ENCODE assay signal across 23 mouse cellular contexts in genomic region chr16:7951616-7952015, GRCm38 (mm10).
DNase-seq lines count a peak whose midpoint lies in the region; ATAC-seq and TF ChIP-seq lines count a peak whose summit lies in the region.
"Had no signal": no experiment of that assay in that cellular context is flagged by ENCODE, and none has a peak within 500 bp of the region (broad histone marks: within the 10 kb centered on the region; RNA-seq: fewer than 3 reads in every experiment).

No protein-coding gene starts in this region.

- H3K4me2 ChIP-seq in myocyte (ENCODE audit: low read depth), result peak overlapping the region; percentile 35
- H3K4me2 ChIP-seq in forebrain, postnatal 0 days (ENCODE audit: low read depth), result no peak overlapping the region
- H3K4me2 ChIP-seq in kidney, embryonic 16.5 days (replicated peaks; ENCODE audit: low read depth, low read length), result no peak overlapping the region
- H3K4me2 ChIP-seq: embryonic facial prominence, embryonic 12.5 days; forebrain, embryonic 12.5 days had no signal

- no peak for ATAC-seq in forebrain, postnatal 0 days
- ATAC-seq in kidney, embryonic 16.5 days (ENCODE audit: low FRiP score, low TSS enrichment), result no peak
- ATAC-seq: activated CD4-positive, CD25-positive, alpha-beta regulatory T cell, adult 4 months; forebrain, embryonic 14.5 days; forebrain, embryonic 16.5 days; Patski had no signal

- H3K79me2 ChIP-seq in C2C12 (ENCODE audit: control insufficient read depth, insufficient read depth) (peaks cover 13% of the 10 kb centered on the region), myocyte (ENCODE audit: control insufficient read depth, insufficient read depth) (peaks cover 3% of the 10 kb centered on the region)

- H3K9ac ChIP-seq in ES-E14 (ENCODE audit: insufficient read depth, low read depth, low read length, poor library complexity, severe bottlenecking), result no peak overlapping the region
- H3K9ac ChIP-seq in forebrain, postnatal 0 days, result no peak overlapping the region
- no peak overlapping the region for H3K9ac ChIP-seq in kidney, embryonic 16.5 days (replicated peaks; ENCODE audit: low read length)
- H3K9ac ChIP-seq: embryonic facial prominence, embryonic 12.5 days; forebrain, embryonic 12.5 days had no signal

- no peak for TF ChIP-seq POLR2A in myocyte (IDR thresholded peaks at IDR 0.05; ENCODE audit: insufficient read length, low read depth)

- no peak for TF ChIP-seq CTCF in C2C12 (IDR thresholded peaks at IDR 0.05; ENCODE audit: control insufficient read depth, insufficient read depth, insufficient read length)
- no peak for TF ChIP-seq CTCF in forebrain, postnatal 0 days (IDR thresholded peaks at IDR 0.05; ENCODE audit: low read depth)

- DNase-seq in ES-E14 (ENCODE audit: low read depth, low spot score), result no peak
- peak; percentile 72 for DNase-seq in R1 (ENCODE audit: low read depth, low spot score)
- DNase-seq in adrenal gland, postnatal 36 days, result no peak
- no peak for DNase-seq in forebrain, postnatal 0 days
- no peak for DNase-seq in limb, embryonic 10.5 days (ENCODE audit: low spot score)
- DNase-seq: adrenal gland, adult 8-10 months; adrenal gland, postnatal 14 days; B cell, adult 2 months; cerebellum, adult 11 months; cerebellum, adult 18-20 months; cerebellum, adult 8-10 months; cerebellum, adult 9-11 months; cerebellum, postnatal 14 days had no signal

- no peaks in the 10 kb centered on the region for H3K9me3 ChIP-seq in ES-E14 (ENCODE audit: control insufficient read depth, insufficient read depth, low read depth, low read length)
- no peaks in the 10 kb centered on the region for H3K9me3 ChIP-seq in forebrain, postnatal 0 days (ENCODE audit: low read length)
- H3K9me3 ChIP-seq in limb, embryonic 10.5 days (replicated peaks), result no peaks in the 10 kb centered on the region
- no peaks in the 10 kb centered on the region; the same call in 1 of the 2 replicates for H3K9me3 ChIP-seq in kidney, embryonic 16.5 days (ENCODE audit: low read length)
- H3K9me3 ChIP-seq: embryonic facial prominence, embryonic 10.5 days; embryonic facial prominence, embryonic 12.5 days; forebrain, embryonic 12.5 days had no signal

- H3K4me3 ChIP-seq in C2C12 (ENCODE audit: insufficient read depth, poor library complexity, severe bottlenecking), result peak overlapping the region; percentile 37
- H3K4me3 ChIP-seq in ES-E14 (ENCODE audit: insufficient read depth in 1 of 2, low read depth in 1 of 2, low read length in 2 of 2, poor library complexity in 1 of 2, severe bottlenecking in 1 of 2), result peak overlapping the region; percentile 44 to 53; a peak in 2 of 4 replicates
- peak overlapping the region; percentile 28 for H3K4me3 ChIP-seq in myocyte
- H3K4me3 ChIP-seq in forebrain, postnatal 0 days (ENCODE audit: low read depth, low read length), result no peak overlapping the region
- H3K4me3 ChIP-seq in limb, embryonic 10.5 days, result no peak overlapping the region
- no peak overlapping the region for H3K4me3 ChIP-seq in kidney, embryonic 16.5 days (ENCODE audit: low read length)
- H3K4me3 ChIP-seq: embryonic facial prominence, embryonic 10.5 days; embryonic facial prominence, embryonic 12.5 days; forebrain, embryonic 12.5 days had no signal

- 85% methylated on average over 2 of the region's 2 CpGs for WGBS in forebrain, postnatal 0 days
- WGBS in limb, embryonic 10.5 days, result 76% methylated on average over 2 of the region's 2 CpGs
- 78% methylated on average over 2 of the region's 2 CpGs for WGBS in kidney, embryonic 16.5 days

- H3K27ac ChIP-seq in ES-E14 (ENCODE audit: insufficient read depth, low read depth, low read length, poor library complexity, severe bottlenecking), result no peak overlapping the region
- H3K27ac ChIP-seq in forebrain, postnatal 0 days (ENCODE audit: low read depth, low read length), result no peak overlapping the region
- no peak overlapping the region for H3K27ac ChIP-seq in limb, embryonic 10.5 days
- no peak overlapping the region for H3K27ac ChIP-seq in kidney, embryonic 16.5 days (ENCODE audit: low read length)
- H3K27ac ChIP-seq: embryonic facial prominence, embryonic 10.5 days; embryonic facial prominence, embryonic 12.5 days; forebrain, embryonic 12.5 days had no signal

- in situ Hi-C loops in ES-E14 (cut with MboI; ENCODE audit: low sequenced_read_pairs in 2 of 2, unreplicated experiment in 2 of 2), result no loop called here

- H3K27me3 ChIP-seq in C2C12 (ENCODE audit: control insufficient read depth, insufficient read depth, insufficient read length), result no peaks in the 10 kb centered on the region
- no peaks in the 10 kb centered on the region for H3K27me3 ChIP-seq in myocyte (ENCODE audit: control insufficient read depth, insufficient read depth, insufficient read length)
- no peaks in the 10 kb centered on the region for H3K27me3 ChIP-seq in forebrain, postnatal 0 days (ENCODE audit: insufficient read depth, low read length)
- H3K27me3 ChIP-seq in limb, embryonic 10.5 days (ENCODE audit: low read depth, poor library complexity, severe bottlenecking), result no peaks in the 10 kb centered on the region
- H3K27me3 ChIP-seq in kidney, embryonic 16.5 days (ENCODE audit: insufficient read depth, low read length), result no peaks in the 10 kb centered on the region
- H3K27me3 ChIP-seq: embryonic facial prominence, embryonic 12.5 days; forebrain, embryonic 12.5 days; Patski had no signal

- peaks cover 7% of the 10 kb centered on the region for H3K79me3 ChIP-seq in C2C12 (ENCODE audit: low read depth)

- H3K36me3 ChIP-seq in C2C12 (ENCODE audit: control insufficient read depth, insufficient read depth), result peaks cover 34% of the 10 kb centered on the region
- H3K36me3 ChIP-seq in ES-E14 (ENCODE audit: control insufficient read depth, insufficient read depth, low read length, poor library complexity, severe bottlenecking), result no peaks in the 10 kb centered on the region
- H3K36me3 ChIP-seq in myocyte (ENCODE audit: control insufficient read depth, insufficient read depth), result no peaks in the 10 kb centered on the region
- no peaks in the 10 kb centered on the region for H3K36me3 ChIP-seq in forebrain, postnatal 0 days (ENCODE audit: insufficient read depth)
- no peaks in the 10 kb centered on the region for H3K36me3 ChIP-seq in limb, embryonic 10.5 days
- H3K36me3 ChIP-seq in kidney, embryonic 16.5 days (ENCODE audit: insufficient read depth, low read length), result no peaks in the 10 kb centered on the region
- H3K36me3 ChIP-seq: embryonic facial prominence, embryonic 10.5 days; embryonic facial prominence, embryonic 12.5 days; forebrain, embryonic 12.5 days had no signal

- H3K4me1 ChIP-seq in ES-E14 (ENCODE audit: control insufficient read depth in 2 of 2, insufficient read depth in 2 of 2, low read length in 2 of 2, poor library complexity in 1 of 2), result no peaks in the 10 kb centered on the region
- no peaks in the 10 kb centered on the region for H3K4me1 ChIP-seq in forebrain, postnatal 0 days (ENCODE audit: insufficient read depth)
- no peaks in the 10 kb centered on the region for H3K4me1 ChIP-seq in limb, embryonic 10.5 days
- no peaks in the 10 kb centered on the region for H3K4me1 ChIP-seq in kidney, embryonic 16.5 days (ENCODE audit: insufficient read depth, low read length)
- H3K4me1 ChIP-seq: embryonic facial prominence, embryonic 10.5 days; embryonic facial prominence, embryonic 12.5 days; forebrain, embryonic 12.5 days had no signal

- no peak overlapping the region for H3ac ChIP-seq in C2C12 (ENCODE audit: control insufficient read depth, insufficient read length, low read depth)
- H3ac ChIP-seq in myocyte (ENCODE audit: control insufficient read depth, insufficient read length), result no peak overlapping the region

TF ChIP-seq in C2C12, 6 proteins besides CTCF, POLR2A, EP300 and RAD21:
- TF ChIP-seq FOSL1 (IDR thresholded peaks at IDR 0.05; ENCODE audit: insufficient read depth, low read length, poor library complexity, severe bottlenecking) (no peak), MYOG (IDR thresholded peaks at IDR 0.05; ENCODE audit: control insufficient read depth, extremely low read depth, insufficient read length) (no peak), CEBPB (IDR thresholded peaks at IDR 0.05; ENCODE audit: low read depth) (no peak), MAX (IDR thresholded peaks at IDR 0.05) (no peak), MYOD1 (IDR thresholded peaks at IDR 0.05; ENCODE audit: control insufficient read depth, insufficient read length, low read depth) (no peak), USF1 (IDR thresholded peaks at IDR 0.05; ENCODE audit: low read depth) (no peak)
TF ChIP-seq in C2C12: peak in this region for 0.

TF ChIP-seq in ES-E14, 5 proteins besides CTCF, POLR2A, EP300 and RAD21:
- TF ChIP-seq ZNF384 (IDR thresholded peaks at IDR 0.05; ENCODE audit: low read depth, low read length), result no peak
- no peak for TF ChIP-seq MAFK (IDR thresholded peaks at IDR 0.05; ENCODE audit: insufficient read depth, low read depth, low read length)
- no peak for TF ChIP-seq CHD2 (IDR thresholded peaks at IDR 0.05; ENCODE audit: low read depth, low read length)
- no peak for TF ChIP-seq ZC3H11A (IDR thresholded peaks at IDR 0.05; ENCODE audit: borderline replicate concordance, low read depth, low read length)
- TF ChIP-seq HCFC1 (IDR thresholded peaks at IDR 0.05; ENCODE audit: borderline replicate concordance, insufficient read depth, low read length), result no peak

TF ChIP-seq in myocyte, 11 proteins besides CTCF, POLR2A, EP300 and RAD21:
- no peak for TF ChIP-seq REST (IDR thresholded peaks at IDR 0.05; ENCODE audit: insufficient read depth, insufficient read length)
- TF ChIP-seq MYOD1 (IDR thresholded peaks at IDR 0.05; ENCODE audit: control insufficient read depth in 1 of 3, insufficient read length in 2 of 3, low read depth in 2 of 3), result no peak
- no peak for TF ChIP-seq POLR2AphosphoS2 (IDR thresholded peaks at IDR 0.05; ENCODE audit: insufficient read length, low read depth)
- no peak for TF ChIP-seq SRF (IDR thresholded peaks at IDR 0.05; ENCODE audit: control insufficient read depth, insufficient read length, low read depth)
- no peak for TF ChIP-seq TCF12 (IDR thresholded peaks at IDR 0.05; ENCODE audit: insufficient read depth, poor library complexity, severe bottlenecking)
- TF ChIP-seq TCF3 (IDR thresholded peaks at IDR 0.05; ENCODE audit: insufficient read length, low read depth), result no peak
- no peak for TF ChIP-seq E2F4 (IDR thresholded peaks at IDR 0.05; ENCODE audit: insufficient read depth)
- no peak for TF ChIP-seq MAX (IDR thresholded peaks at IDR 0.05; ENCODE audit: low read depth)
- no peak for TF ChIP-seq USF1 (IDR thresholded peaks at IDR 0.05; ENCODE audit: low read depth)
- no peak for TF ChIP-seq CEBPB (IDR thresholded peaks at IDR 0.05; ENCODE audit: insufficient read depth, poor library complexity, severe bottlenecking)
- TF ChIP-seq MYOG (IDR thresholded peaks at IDR 0.05; ENCODE audit: control insufficient read depth in 1 of 3, insufficient read depth in 1 of 3, insufficient read length in 2 of 3, low read depth in 2 of 3), result no peak

Comparison
In these comparisons a context has a peak if more than half of its experiments do, and no peak if none do; other contexts are left out.
1. H3K4me3 ChIP-seq: peak in C2C12 (single experiment), ES-E14 (2 of 2) and myocyte (single experiment); none in forebrain, postnatal 0 days (single experiment), limb, embryonic 10.5 days (single experiment) and kidney, embryonic 16.5 days (single experiment).